Mouse (Mus musculus) liver, embryonic 14.5 days (tissue): ENCODE results near the gene Pheta1.

Experiments used
- CTCF ChIP-seq: IDR thresholded peaks from 2 replicates; pipeline ENCODE4 v1.5.1; 2016; ENCODE audit warnings: antibody characterized with exemption, low read depth, control low read depth
- EP300 ChIP-seq: IDR thresholded peaks from 2 replicates; pipeline ENCODE4 v1.6.1; 2016; ENCODE audit warnings: antibody characterized with exemption, low read depth

DNA sequence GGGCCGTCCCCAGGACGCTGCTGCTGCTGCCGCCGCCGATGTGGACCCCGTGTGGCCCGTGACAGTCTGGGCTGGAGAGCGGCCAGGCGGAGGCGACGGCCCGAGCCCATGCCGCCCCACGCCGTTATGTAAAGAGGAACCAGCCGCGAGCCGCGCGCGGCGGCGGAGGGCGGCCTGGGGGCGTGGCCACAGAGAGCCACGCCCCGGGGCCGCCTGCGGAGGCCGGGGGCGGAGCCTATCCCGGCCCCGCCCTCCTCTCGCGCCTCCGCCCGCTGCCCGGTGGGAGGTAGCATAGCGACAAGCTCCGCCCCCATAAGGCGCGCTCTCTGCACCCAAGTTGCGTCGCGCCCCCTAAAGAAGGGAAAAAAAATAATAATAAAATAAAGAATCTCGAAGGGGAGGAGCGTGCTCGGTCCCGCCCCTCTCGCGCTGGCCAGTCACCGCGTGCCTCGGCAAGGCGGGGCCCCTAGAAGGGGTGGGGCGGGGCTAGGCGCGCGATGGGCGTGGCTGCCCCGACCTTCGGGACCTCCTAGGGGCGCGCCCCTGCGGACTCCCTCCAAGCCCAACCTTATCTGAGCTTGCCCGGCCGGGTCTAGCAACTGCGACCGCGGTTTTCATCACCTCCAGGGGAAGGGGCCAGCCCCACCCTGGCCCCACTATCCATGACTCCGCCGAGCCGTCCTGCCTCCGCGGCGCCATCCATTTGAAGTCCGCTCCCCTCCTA is 11.9 kb upstream of the Pheta1 start:
- no peak for TF ChIP-seq CTCF
- TF ChIP-seq EP300: no peak
